Mouse (Mus musculus): ENCODE results near the gene Mybph.

- TF ChIP-seq POLR2A (IDR thresholded peaks at IDR 0.05; ENCODE audit: insufficient read depth, low read depth, low read length) (no peak), CTCF (IDR thresholded peaks at IDR 0.05; ENCODE audit: insufficient read depth, low read depth, low read length) (no peak)
Measured at GRCm38 (mm10) chr1:134188217-134188616, 5.0 kb upstream of the Mybph start.

All from olfactory bulb, adult 2 months (tissue).